Mouse (Mus musculus) stomach, embryonic 15.5 days (tissue): ENCODE data around the gene Gm12185. TPM values are rescaled to one million over a fixed set of nuclear protein-coding genes. Genes with fewer than 3 reads are reported as not detected.
"Not testable (repeated sequence)": the region's sequence is repeated elsewhere in the genome, so short reads cannot be mapped to it uniquely, and the experiment has no call there.

Experiments used
- ATAC-seq: fragments of 200-750 bp; cut with Nextera tagmentation; 2 replicates; pipeline ENCODE4 v1.8.0; 2017; ENCODE audit warnings: low read depth, moderate number of reproducible peaks, moderate TSS enrichment; ENCODE audit not compliant: insufficient read depth, low FRiP score
- H3K27ac ChIP-seq: fragments of 300-500 bp; sonication (generic); 2 replicates; pipeline ENCODE4 v1.5.1; 2015; ENCODE audit warnings: mild to moderate bottlenecking, inconsistent platforms
- H3K27me3 ChIP-seq: fragments of 300-500 bp; sonication (generic); replicated peaks from 2 replicates; pipeline ENCODE4 v1.6.1; 2015; ENCODE audit warnings: inconsistent platforms
- H3K36me3 ChIP-seq: fragments of 300-500 bp; sonication (generic); 2 replicates; pipeline ENCODE4 v1.6.1; 2015; ENCODE audit warnings: inconsistent platforms
- H3K4me1 ChIP-seq: fragments of 300-500 bp; sonication (generic); 2 replicates; pipeline ENCODE4 v1.6.1; 2015; ENCODE audit warnings: inconsistent platforms
- H3K4me2 ChIP-seq: fragments of 300-500 bp; sonication (generic); 2 replicates; pipeline ENCODE4 v1.6.1; 2015; ENCODE audit warnings: mild to moderate bottlenecking, inconsistent platforms
- H3K4me3 ChIP-seq: fragments of 300-500 bp; sonication (generic); replicated peaks from 2 replicates; pipeline ENCODE4 v1.5.1; 2015; ENCODE audit warnings: inconsistent platforms
- H3K9ac ChIP-seq: fragments of 300-500 bp; sonication (generic); 2 replicates; pipeline ENCODE4 v1.6.1; 2015; ENCODE audit warnings: inconsistent platforms
- H3K9me3 ChIP-seq: fragments of 300-500 bp; sonication (generic); 2 replicates; pipeline ENCODE4 v1.6.1; 2016; ENCODE audit warnings: inconsistent platforms
- WGBS: fragments of 180-500 bp; shearing (Covaris S2); methylation state at CpG from one replicate; pipeline ENCODE4 v1.1.7; 2015; 5-methylcytosine and 5-hydroxymethylcytosine counted together
- polyA plus RNA-seq: library from polyadenylated mRNA; unstranded; fragments of >200 nt; fragmentation: Nextera tagmentation; extraction: Ambion mirVana; gene quantifications from 2 replicates; pipeline ENCODE4 v1.2.1, GENCODE M21; 2015

The Gm12185 gene
- polyA plus RNA-seq, 1 experiment from 2014 or later = not detected

- no CpG with 5 or more reads among the region's 1 CpGs for WGBS
- not testable (repeated sequence) for ATAC-seq
Measured at GRCm38 (mm10) chr11:48978240-48978939, 13.6 kb downstream of the Gm12185 start, which contains the start of gene Olfr56. Gene Olfr56 (plus strand): TSS chr11:48978889.

GRCm38 (mm10) chr11:48974686-48975085, 17.3 kb downstream of the Gm12185 start:
- WGBS = no CpG with 5 or more reads among the region's 1 CpGs
- H3K4me1 ChIP-seq = not testable (repeated sequence)

More at GRCm38 (mm10) chr11:48978240-48978939, 13.6 kb downstream of the Gm12185 start, which contains the start of gene Olfr56:
- not testable (repeated sequence) for H3K4me3 ChIP-seq, H3K9me3 ChIP-seq, H3K4me1 ChIP-seq, H3K9ac ChIP-seq, H3K27me3 ChIP-seq, H3K4me2 ChIP-seq, H3K36me3 ChIP-seq, H3K27ac ChIP-seq

GRCm38 (mm10) chr11:48946090-48946489, 45.9 kb downstream of the Gm12185 start, which contains the start of gene Psme2b:
Gene Psme2b (minus strand): TSS chr11:48946190.
- not testable (repeated sequence) for H3K4me2 ChIP-seq, H3K27ac ChIP-seq, H3K4me1 ChIP-seq, H3K4me3 ChIP-seq, ATAC-seq, H3K27me3 ChIP-seq, H3K9ac ChIP-seq, H3K9me3 ChIP-seq, H3K36me3 ChIP-seq
- WGBS = 84% methylated on average over 6 of the region's 6 CpGs

More at GRCm38 (mm10) chr11:48974686-48975085, 17.3 kb downstream of the Gm12185 start:
- H3K9me3 ChIP-seq, H3K27me3 ChIP-seq, H3K4me2 ChIP-seq, ATAC-seq, H3K9ac ChIP-seq, H3K4me3 ChIP-seq, H3K36me3 ChIP-seq, H3K27ac ChIP-seq: not testable (repeated sequence)

- ATAC-seq, H3K4me3 ChIP-seq, H3K4me2 ChIP-seq, H3K36me3 ChIP-seq, H3K9me3 ChIP-seq, H3K4me1 ChIP-seq, H3K27ac ChIP-seq, H3K9ac ChIP-seq, H3K27me3 ChIP-seq: not testable (repeated sequence)
Measured at GRCm38 (mm10) chr11:48939286-48939685, 52.7 kb downstream of the Gm12185 start.

GRCm38 (mm10) chr11:48935291-48935690, 56.7 kb downstream of the Gm12185 start:
- H3K36me3 ChIP-seq = not testable (repeated sequence)
- no CpG with 5 or more reads among the region's 3 CpGs for WGBS

GRCm38 (mm10) chr11:48933923-48934322, 58.1 kb downstream of the Gm12185 start:
- not testable (repeated sequence) for H3K4me1 ChIP-seq, ATAC-seq
- 25% methylated on average over 1 of the region's 1 CpGs for WGBS

More at GRCm38 (mm10) chr11:48935291-48935690, 56.7 kb downstream of the Gm12185 start:
- H3K27me3 ChIP-seq, H3K27ac ChIP-seq, H3K9me3 ChIP-seq, H3K4me3 ChIP-seq, H3K4me1 ChIP-seq, H3K4me2 ChIP-seq, ATAC-seq, H3K9ac ChIP-seq: not testable (repeated sequence)

GRCm38 (mm10) chr11:48933422-48933821, 58.6 kb downstream of the Gm12185 start:
- not testable (repeated sequence) for H3K9ac ChIP-seq, H3K27ac ChIP-seq, H3K27me3 ChIP-seq, H3K9me3 ChIP-seq, ATAC-seq, H3K4me2 ChIP-seq, H3K4me1 ChIP-seq, H3K4me3 ChIP-seq, H3K36me3 ChIP-seq
- WGBS = 41% methylated on average over 1 of the region's 1 CpGs

More at GRCm38 (mm10) chr11:48933923-48934322, 58.1 kb downstream of the Gm12185 start:
- not testable (repeated sequence) for H3K4me2 ChIP-seq, H3K9me3 ChIP-seq, H3K36me3 ChIP-seq, H3K27ac ChIP-seq, H3K27me3 ChIP-seq, H3K9ac ChIP-seq, H3K4me3 ChIP-seq

- not testable (repeated sequence) for H3K4me3 ChIP-seq, H3K36me3 ChIP-seq, H3K4me2 ChIP-seq, H3K27me3 ChIP-seq, H3K9me3 ChIP-seq, ATAC-seq, H3K9ac ChIP-seq, H3K4me1 ChIP-seq, H3K27ac ChIP-seq
- WGBS = 73% methylated on average over 1 of the region's 1 CpGs
Measured at GRCm38 (mm10) chr11:48928068-48928467, 64.0 kb downstream of the Gm12185 start.

GRCm38 (mm10) chr11:48926437-48926836, 65.6 kb downstream of the Gm12185 start:
- not testable (repeated sequence) for ATAC-seq, H3K9me3 ChIP-seq

GRCm38 (mm10) chr11:48923818-48924217, 68.2 kb downstream of the Gm12185 start:
- H3K36me3 ChIP-seq, H3K9ac ChIP-seq, H3K27me3 ChIP-seq, H3K27ac ChIP-seq, H3K4me2 ChIP-seq, ATAC-seq, H3K4me1 ChIP-seq, H3K4me3 ChIP-seq, H3K9me3 ChIP-seq: not testable (repeated sequence)
- 76% methylated on average over 5 of the region's 5 CpGs for WGBS

More at GRCm38 (mm10) chr11:48926437-48926836, 65.6 kb downstream of the Gm12185 start:
- H3K9ac ChIP-seq, H3K36me3 ChIP-seq, H3K4me1 ChIP-seq, H3K27ac ChIP-seq, H3K4me2 ChIP-seq, H3K27me3 ChIP-seq, H3K4me3 ChIP-seq: not testable (repeated sequence)

- Histone ChIP-seq H3K27ac (no peak overlapping the region), H3K9ac (no peak overlapping the region), H3K4me2 (no peak overlapping the region), H3K4me3 (no peak overlapping the region), H3K9me3 (no peaks in the 10 kb centered on the region), H3K36me3 (no peaks in the 10 kb centered on the region), H3K4me1 (no peaks in the 10 kb centered on the region), H3K27me3 (no peaks in the 10 kb centered on the region)
- WGBS = 62% methylated on average over 3 of the region's 3 CpGs
- ATAC-seq = no peak
Measured at GRCm38 (mm10) chr11:48918380-48918779, 73.6 kb downstream of the Gm12185 start.

GRCm38 (mm10) chr11:48913611-48914010, 78.4 kb downstream of the Gm12185 start:
- Histone ChIP-seq H3K27me3 (no peaks in the 10 kb centered on the region), H3K4me2 (no peak overlapping the region), H3K36me3 (no peaks in the 10 kb centered on the region), H3K4me1 (no peaks in the 10 kb centered on the region), H3K4me3 (no peak overlapping the region), H3K9me3 (no peaks in the 10 kb centered on the region), H3K27ac (no peak overlapping the region), H3K9ac (no peak overlapping the region)
- no peak for ATAC-seq
- WGBS = 89% methylated on average over 1 of the region's 1 CpGs
